Mouse (Mus musculus) liver, postnatal 0 days (tissue): ENCODE results near the gene St5. TPM values are rescaled to one million over a fixed set of nuclear protein-coding genes. Genes with fewer than 3 reads are reported as not detected.

Experiments
- ATAC-seq: fragments of 200-750 bp; cut with Nextera tagmentation; 2 replicates; pipeline ENCODE4 v1.8.0; 2017; ENCODE audit warnings: mild to moderate bottlenecking, moderate library complexity
- DNase-seq: peaks from one replicate; pipeline ENCODE4 v3.0.0-alpha.2; 2016
- H3K27ac ChIP-seq: fragments of 300-500 bp; sonication (generic); 2 replicates; pipeline ENCODE4 v1.5.1; 2014; ENCODE audit warnings: antibody characterized with exemption, moderate library complexity, mild to moderate bottlenecking, low read depth
- H3K27me3 ChIP-seq: fragments of 300-500 bp; sonication (generic); 2 replicates; pipeline ENCODE4 v1.6.1; 2014; ENCODE audit warnings: low read length, control low read depth, mixed read lengths; ENCODE audit not compliant: insufficient read depth
- H3K36me3 ChIP-seq: fragments of 300-500 bp; sonication (generic); replicated peaks from 2 replicates; pipeline ENCODE4 v1.6.1; 2014; ENCODE audit warnings: mild to moderate bottlenecking, control low read depth, low read length, moderate library complexity, mixed read lengths; ENCODE audit not compliant: insufficient read depth
- H3K4me1 ChIP-seq: fragments of 300-500 bp; sonication (generic); 2 replicates; pipeline ENCODE4 v1.6.1; 2014; ENCODE audit warnings: antibody characterized with exemption, mild to moderate bottlenecking, control low read depth; ENCODE audit not compliant: insufficient read depth
- H3K4me2 ChIP-seq: fragments of 300-500 bp; sonication (generic); 2 replicates; pipeline ENCODE4 v1.6.1; 2014; ENCODE audit warnings: low read depth, mild to moderate bottlenecking, low read length, moderate library complexity, mixed read lengths
- H3K4me3 ChIP-seq: fragments of 300-500 bp; sonication (generic); 2 replicates; pipeline ENCODE4 v1.5.1; 2014; ENCODE audit warnings: low read depth, low read length
- H3K9ac ChIP-seq: fragments of 300-500 bp; sonication (generic); replicated peaks from 2 replicates; pipeline ENCODE4 v1.6.1; 2014; ENCODE audit warnings: mild to moderate bottlenecking, moderate library complexity
- H3K9me3 ChIP-seq: fragments of 300-500 bp; sonication (generic); 2 replicates; pipeline ENCODE4 v1.6.1; 2016; ENCODE audit warnings: mild to moderate bottlenecking, control low read depth, low read length, mixed read lengths
- CTCF ChIP-seq: sonication (generic); IDR thresholded peaks from 2 replicates; pipeline ENCODE4 v1.5.1; 2016; ENCODE audit warnings: antibody characterized with exemption, low read depth
- EP300 ChIP-seq: IDR thresholded peaks from 2 replicates; pipeline ENCODE4 v1.6.1; 2016; ENCODE audit warnings: antibody characterized with exemption, low read depth, mild to moderate bottlenecking
- WGBS: fragments of 180-500 bp; shearing (Covaris S2); extraction: QIAGEN DNeasy Blood & Tissue Kit; methylation state at CpG from one replicate; pipeline ENCODE4 v1.1.7; 2014; ENCODE audit not compliant: insufficient replicate concordance; 5-methylcytosine and 5-hydroxymethylcytosine counted together
- polyA plus RNA-seq: library from polyadenylated mRNA; unstranded; fragments of >200 nt; fragmentation: Nextera tagmentation; extraction: Ambion mirVana; gene quantifications from 2 replicates; pipeline ENCODE4 v1.2.1, GENCODE M21; 2015

The St5 gene
- polyA plus RNA-seq, 1 experiment from 2014 or later, result 33.9 TPM

- no peaks in the 10 kb centered on the region for H3K9me3 ChIP-seq
- H3K9ac ChIP-seq, result no peak overlapping the region
- DNase-seq (no peak), ATAC-seq (no peak)
- H3K27me3 ChIP-seq, result no peaks in the 10 kb centered on the region
- peaks cover 30% of the 10 kb centered on the region for H3K4me1 ChIP-seq
- peak overlapping the region; percentile 60 for H3K27ac ChIP-seq
- H3K4me3 ChIP-seq, result no peak overlapping the region
- no peaks in the 10 kb centered on the region for H3K36me3 ChIP-seq
- TF ChIP-seq EP300, result no peak
- TF ChIP-seq CTCF, result no peak
- H3K4me2 ChIP-seq, result peak overlapping the region; percentile 50; the same call in 1 of the 2 replicates
- WGBS, result 58% methylated on average over 5 of the region's 5 CpGs
Measured at GRCm38 (mm10) chr7:109637391-109637790, 66.0 kb downstream of the St5 start.

- Histone ChIP-seq H3K4me1 (peaks cover 30% of the 10 kb centered on the region), H3K9ac (peak overlapping the region; percentile 45), H3K27me3 (no peaks in the 10 kb centered on the region), H3K4me3 (peak overlapping the region; percentile 9; the same call in 1 of the 2 replicates), H3K36me3 (no peaks in the 10 kb centered on the region), H3K9me3 (no peaks in the 10 kb centered on the region), H3K4me2 (peak overlapping the region; percentile 50), H3K27ac (peak overlapping the region; percentile 60)
- ATAC-seq, result peak; percentile 94
- DNase-seq, result no peak
- WGBS, result 56% methylated on average over 8 of the region's 8 CpGs
- TF ChIP-seq CTCF (no peak), EP300 (peak; percentile 96)
Measured at GRCm38 (mm10) chr7:109636086-109636792, 67.2 kb downstream of the St5 start.

- Histone ChIP-seq H3K27ac (no peak overlapping the region), H3K4me1 (peaks cover 40% of the 10 kb centered on the region), H3K36me3 (no peaks in the 10 kb centered on the region), H3K4me3 (no peak overlapping the region), H3K9ac (no peak overlapping the region), H3K4me2 (no peak overlapping the region), H3K9me3 (no peaks in the 10 kb centered on the region), H3K27me3 (no peaks in the 10 kb centered on the region)
- no peak for TF ChIP-seq CTCF
- no peak for TF ChIP-seq EP300
- DNase-seq, result no peak
- ATAC-seq, result no peak
- 86% methylated on average over 15 of the region's 15 CpGs for WGBS
Measured at GRCm38 (mm10) chr7:109633404-109634085, 69.9 kb downstream of the St5 start.

GRCm38 (mm10) chr7:109631330-109631729 is 72.1 kb downstream of the St5 start:
- TF ChIP-seq EP300, result no peak
- no peak for TF ChIP-seq CTCF

GRCm38 (mm10) chr7:109629871-109630778 is 73.3 kb downstream of the St5 start:
- no peak for DNase-seq
- Histone ChIP-seq H3K27me3 (no peaks in the 10 kb centered on the region), H3K9ac (no peak overlapping the region), H3K4me1 (peaks cover 19% of the 10 kb centered on the region), H3K4me3 (no peak overlapping the region), H3K27ac (peak overlapping the region; percentile 69; the same call in 1 of the 2 replicates), H3K4me2 (no peak overlapping the region), H3K9me3 (no peaks in the 10 kb centered on the region), H3K36me3 (no peaks in the 10 kb centered on the region)
- no peak for TF ChIP-seq EP300
- TF ChIP-seq CTCF, result no peak
- 76% methylated on average over 7 of the region's 7 CpGs for WGBS
- no peak for ATAC-seq

More at GRCm38 (mm10) chr7:109631330-109631729, 72.1 kb downstream of the St5 start:
- Histone ChIP-seq H3K36me3 (no peaks in the 10 kb centered on the region), H3K4me2 (no peak overlapping the region), H3K4me3 (no peak overlapping the region), H3K27me3 (no peaks in the 10 kb centered on the region), H3K27ac (no peak overlapping the region), H3K9me3 (no peaks in the 10 kb centered on the region), H3K9ac (no peak overlapping the region), H3K4me1 (peaks cover 26% of the 10 kb centered on the region)
- DNase-seq (no peak), ATAC-seq (no peak)
- WGBS, result 64% methylated on average over 6 of the region's 6 CpGs
